11 mouse cellular contexts compared by ENCODE assay signal in the genomic region with DNA sequence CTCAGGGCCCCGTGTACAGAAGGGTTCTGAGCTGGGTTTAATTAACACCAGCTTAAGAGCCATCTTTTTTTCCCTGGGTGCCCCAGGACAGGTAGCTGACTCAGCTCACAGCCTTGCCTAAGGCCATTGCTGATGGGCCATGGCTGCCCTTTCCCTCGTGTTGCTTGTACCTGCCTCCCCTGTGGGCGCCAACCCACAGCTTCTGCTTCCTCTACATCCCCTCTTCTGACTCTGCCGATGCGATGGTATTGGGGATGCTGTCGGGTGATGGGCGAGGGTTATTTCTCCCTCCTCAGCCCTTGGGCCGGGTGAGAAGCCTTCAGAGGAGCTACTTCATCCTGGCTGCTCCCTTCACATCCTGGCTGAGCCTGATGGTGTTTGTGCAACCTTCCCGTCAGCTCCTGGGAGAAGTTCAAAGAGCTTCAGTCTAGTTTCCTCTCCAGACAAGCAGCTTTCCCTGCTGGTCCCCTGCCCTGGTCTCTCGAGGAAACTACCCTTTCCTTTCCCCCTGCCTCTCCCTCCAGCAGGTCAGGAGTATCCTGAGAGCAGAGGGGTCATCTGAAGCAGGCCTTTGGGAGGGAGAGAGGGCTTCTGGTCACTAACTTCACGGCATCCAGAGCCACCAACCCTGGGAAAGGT. TPM values are rescaled to one million over a fixed set of nuclear protein-coding genes. Genes with fewer than 3 reads are reported as not detected.
A peak's percentile ranks its signal among the peaks of the same experiment; 100 is the strongest.
DNase-seq lines count a peak whose midpoint lies in the region; ATAC-seq and TF ChIP-seq lines count a peak whose summit lies in the region.
"Had no signal": no experiment of that assay in that cellular context is flagged by ENCODE, and none has a peak within 500 bp of the region (broad histone marks: within the 10 kb centered on the region; RNA-seq: fewer than 3 reads in every experiment).

No protein-coding gene starts in this region.

- DNase-seq in hindbrain, embryonic 11.5 days (ENCODE audit: low spot score), result no peak
- DNase-seq in testis, postnatal 14 days (ENCODE audit: low spot score), result no peak
- DNase-seq in testis, postnatal 10 days (ENCODE audit: low spot score), result peak; percentile 37
- DNase-seq in right cerebral cortex, postnatal 10 days (ENCODE audit: low spot score in 2 of 2), result no peak
- DNase-seq in layer of hippocampus, postnatal 14 days (ENCODE audit: low spot score in 2 of 2), result no peak
- DNase-seq: liver, embryonic 13.5 days; right cerebral cortex, adult 18-20 months had no signal

- 0 out of 2 replicates have a peak, but pooled peaks cover 3% of the 10 kb centered on the region for H3K27me3 ChIP-seq in hindbrain, embryonic 12.5 days
- no peaks in the 10 kb centered on the region for H3K27me3 ChIP-seq in hindbrain, embryonic 11.5 days (ENCODE audit: control insufficient read depth, insufficient read depth, low read length)
- H3K27me3 ChIP-seq in testis, adult 2 months (ENCODE audit: control insufficient read depth, insufficient read depth, low read length), result no peaks in the 10 kb centered on the region
- no peaks in the 10 kb centered on the region for H3K27me3 ChIP-seq in kidney, embryonic 15.5 days
- H3K27me3 ChIP-seq: liver, embryonic 13.5 days had no signal

- WGBS in hindbrain, embryonic 12.5 days, result 60% methylated on average over 11 of the region's 11 CpGs
- 61% methylated on average over 11 of the region's 11 CpGs for WGBS in hindbrain, embryonic 11.5 days
- 32% methylated on average over 11 of the region's 11 CpGs for WGBS in kidney, embryonic 15.5 days

- H3K9me3 ChIP-seq in hindbrain, embryonic 12.5 days (replicated peaks), result no peaks in the 10 kb centered on the region
- no peaks in the 10 kb centered on the region for H3K9me3 ChIP-seq in hindbrain, embryonic 11.5 days (ENCODE audit: control insufficient read depth, low read length)
- no peaks in the 10 kb centered on the region for H3K9me3 ChIP-seq in kidney, embryonic 15.5 days (replicated peaks)
- H3K9me3 ChIP-seq: liver, embryonic 13.5 days had no signal

- no peak overlapping the region for H3K4me3 ChIP-seq in hindbrain, embryonic 12.5 days
- H3K4me3 ChIP-seq in hindbrain, embryonic 11.5 days (ENCODE audit: low read depth, low read length), result no peak overlapping the region
- H3K4me3 ChIP-seq in testis, adult 2 months (ENCODE audit: control insufficient read depth, low read depth, low read length), result no peak overlapping the region
- no peak overlapping the region for H3K4me3 ChIP-seq in kidney, embryonic 15.5 days (replicated peaks)
- H3K4me3 ChIP-seq: liver, embryonic 13.5 days; myocyte had no signal

- no peak overlapping the region for H3K9ac ChIP-seq in hindbrain, embryonic 12.5 days
- H3K9ac ChIP-seq in hindbrain, embryonic 11.5 days (ENCODE audit: low read depth, low read length), result no peak overlapping the region
- no peak overlapping the region for H3K9ac ChIP-seq in kidney, embryonic 15.5 days
- H3K9ac ChIP-seq: liver, embryonic 13.5 days had no signal

- ATAC-seq in hindbrain, embryonic 12.5 days (ENCODE audit: low FRiP score), result no peak
- ATAC-seq in hindbrain, embryonic 11.5 days (ENCODE audit: low FRiP score), result no peak
- ATAC-seq in kidney, embryonic 15.5 days (replicated peaks; ENCODE audit: low FRiP score), result no peak

- peak overlapping the region; percentile 26; the same call in 1 of the 2 replicates for H3K27ac ChIP-seq in hindbrain, embryonic 12.5 days
- H3K27ac ChIP-seq in hindbrain, embryonic 11.5 days (ENCODE audit: low read depth, low read length), result no peak overlapping the region
- H3K27ac ChIP-seq in testis, adult 2 months (ENCODE audit: control insufficient read depth, insufficient read depth, low read depth, low read length), result peak overlapping the region; percentile 37; the same call in 1 of the 2 replicates
- H3K27ac ChIP-seq in kidney, embryonic 15.5 days, result peak overlapping the region; percentile 89
- H3K27ac ChIP-seq: liver, embryonic 13.5 days had no signal

- H3K4me1 ChIP-seq in hindbrain, embryonic 12.5 days, result peaks cover 19% of the 10 kb centered on the region
- H3K4me1 ChIP-seq in hindbrain, embryonic 11.5 days (replicated peaks; ENCODE audit: control insufficient read depth, insufficient read depth, low read length), result peaks cover 8% of the 10 kb centered on the region
- H3K4me1 ChIP-seq in testis, adult 2 months (ENCODE audit: control insufficient read depth, insufficient read depth, low read length), result peaks cover 7% of the 10 kb centered on the region
- peaks cover 47% of the 10 kb centered on the region for H3K4me1 ChIP-seq in kidney, embryonic 15.5 days

- TF ChIP-seq POLR2A in testis, adult 2 months (IDR thresholded peaks at IDR 0.05; ENCODE audit: control insufficient read depth, low read depth, low read length), result no peak

- no peak overlapping the region for H3K4me2 ChIP-seq in hindbrain, embryonic 12.5 days (replicated peaks)
- no peak overlapping the region for H3K4me2 ChIP-seq in hindbrain, embryonic 11.5 days (replicated peaks; ENCODE audit: low read depth, low read length)
- no peak overlapping the region for H3K4me2 ChIP-seq in kidney, embryonic 15.5 days
- H3K4me2 ChIP-seq: liver, embryonic 13.5 days had no signal

- H3K36me3 ChIP-seq in hindbrain, embryonic 12.5 days, result no peaks in the 10 kb centered on the region
- H3K36me3 ChIP-seq in hindbrain, embryonic 11.5 days (ENCODE audit: control insufficient read depth, insufficient read depth, low read length), result no peaks in the 10 kb centered on the region
- no peaks in the 10 kb centered on the region for H3K36me3 ChIP-seq in testis, adult 2 months (ENCODE audit: control insufficient read depth, insufficient read depth, low read length)
- no peaks in the 10 kb centered on the region for H3K36me3 ChIP-seq in kidney, embryonic 15.5 days
- H3K36me3 ChIP-seq: liver, embryonic 13.5 days had no signal

- no peak for TF ChIP-seq CTCF in testis, adult 2 months (IDR thresholded peaks at IDR 0.05; ENCODE audit: control insufficient read depth, insufficient read depth, insufficient replicate concordance, low read depth, low read length)

RNA-seq across cellular contexts. Expression of a gene that starts 32.4 kb away (rescaled TPM):
- polyA plus RNA-seq in hindbrain, embryonic 12.5 days (2016; fragmentation: Nextera tagmentation; extraction: Ambion mirVana), result 261 and 288 TPM in 2 replicates
- 304 and 306 TPM in 2 replicates for polyA plus RNA-seq in hindbrain, embryonic 11.5 days (2014; fragmentation: Nextera tagmentation; extraction: Ambion mirVana)
- polyA plus RNA-seq in testis, adult 2 months (2012; rRNA removed), result 159 and 160 TPM in 2 replicates
- polyA plus RNA-seq in kidney, embryonic 15.5 days (2015; fragmentation: Nextera tagmentation; extraction: Ambion mirVana), result 224 and 241 TPM in 2 replicates
- total RNA-seq in layer of hippocampus, postnatal 14 days (2021), result 100 to 1,000 TPM; 169 to 184 TPM

RNA-seq across cellular contexts. Expression of a gene that starts 37.6 kb away (rescaled TPM):
- polyA plus RNA-seq in hindbrain, embryonic 12.5 days (2016; fragmentation: Nextera tagmentation; extraction: Ambion mirVana), result 5.4 and 6.2 TPM in 2 replicates
- polyA plus RNA-seq in hindbrain, embryonic 11.5 days (2014; fragmentation: Nextera tagmentation; extraction: Ambion mirVana), result 2.5 and 4.9 TPM in 2 replicates
- 0.84 and 0.88 TPM in 2 replicates for polyA plus RNA-seq in testis, adult 2 months (2012; rRNA removed)
- polyA plus RNA-seq in kidney, embryonic 15.5 days (2015; fragmentation: Nextera tagmentation; extraction: Ambion mirVana), result 7.6 and 8.2 TPM in 2 replicates
- total RNA-seq in layer of hippocampus, postnatal 14 days (2021), result 1 to 10 TPM; 5.2 to 6.7 TPM
